Comparison of ENCODE assay signal across 11 mouse cellular contexts in genomic region chr2:148123780-148124179, GRCm38 (mm10).
DNase-seq lines count a peak whose midpoint lies in the region; ATAC-seq and TF ChIP-seq lines count a peak whose summit lies in the region.
"Had no signal": no experiment of that assay in that cellular context is flagged by ENCODE, and none has a peak within 500 bp of the region (broad histone marks: within the 10 kb centered on the region; RNA-seq: fewer than 3 reads in every experiment).

No protein-coding gene starts in this region.

- H3K27ac ChIP-seq in kidney, postnatal 0 days, result no peak overlapping the region
- H3K27ac ChIP-seq in midbrain, postnatal 0 days (ENCODE audit: low read depth, low read length), result no peak overlapping the region
- H3K27ac ChIP-seq in midbrain, embryonic 16.5 days (ENCODE audit: low read length), result no peak overlapping the region
- H3K27ac ChIP-seq: intestine, embryonic 15.5 days; limb, embryonic 13.5 days had no signal

- TF ChIP-seq CTCF in kidney, postnatal 0 days (IDR thresholded peaks at IDR 0.05; ENCODE audit: low read depth), result peak; percentile 57; the same call in 1 of the 2 replicates
- peak; percentile 55 for TF ChIP-seq CTCF in midbrain, postnatal 0 days (IDR thresholded peaks at IDR 0.05)
- peak; percentile 22; the same call in 1 of the 2 replicates for TF ChIP-seq CTCF in brain, embryonic 14.5 days (IDR thresholded peaks at IDR 0.05; ENCODE audit: borderline replicate concordance, extremely low read depth, insufficient read depth, insufficient read length)

- no peak overlapping the region for H3K4me2 ChIP-seq in kidney, postnatal 0 days (ENCODE audit: low read length)
- no peak overlapping the region for H3K4me2 ChIP-seq in midbrain, postnatal 0 days (ENCODE audit: low read depth, low read length, poor library complexity, severe bottlenecking)
- H3K4me2 ChIP-seq in midbrain, embryonic 16.5 days (ENCODE audit: low read length), result no peak overlapping the region
- H3K4me2 ChIP-seq: intestine, embryonic 15.5 days; limb, embryonic 13.5 days had no signal

- no peak overlapping the region for H3K4me3 ChIP-seq in kidney, postnatal 0 days (replicated peaks; ENCODE audit: low read depth, low read length)
- H3K4me3 ChIP-seq in midbrain, postnatal 0 days (ENCODE audit: low read depth, low read length), result no peak overlapping the region
- H3K4me3 ChIP-seq in midbrain, embryonic 16.5 days (ENCODE audit: low read depth, low read length), result no peak overlapping the region
- H3K4me3 ChIP-seq: intestine, embryonic 15.5 days; limb, embryonic 13.5 days had no signal

- no peak overlapping the region for H3K9ac ChIP-seq in kidney, postnatal 0 days (ENCODE audit: low read depth, low read length)
- H3K9ac ChIP-seq in midbrain, postnatal 0 days (replicated peaks; ENCODE audit: low read length, poor library complexity, severe bottlenecking), result no peak overlapping the region
- H3K9ac ChIP-seq in midbrain, embryonic 16.5 days (ENCODE audit: low read depth, low read length), result no peak overlapping the region
- H3K9ac ChIP-seq: intestine, embryonic 15.5 days; limb, embryonic 13.5 days had no signal

- H3K9me3 ChIP-seq in kidney, postnatal 0 days (replicated peaks; ENCODE audit: low read length), result no peaks in the 10 kb centered on the region
- H3K9me3 ChIP-seq in midbrain, postnatal 0 days (ENCODE audit: low read length), result no peaks in the 10 kb centered on the region
- no peaks in the 10 kb centered on the region for H3K9me3 ChIP-seq in midbrain, embryonic 16.5 days (replicated peaks; ENCODE audit: control insufficient read depth, low read length, poor library complexity, severe bottlenecking)
- H3K9me3 ChIP-seq: intestine, embryonic 15.5 days; limb, embryonic 13.5 days had no signal

- ATAC-seq in kidney, postnatal 0 days (replicated peaks; ENCODE audit: low FRiP score, low read depth), result no peak
- no peak for ATAC-seq in midbrain, postnatal 0 days (ENCODE audit: low FRiP score)
- no peak for ATAC-seq in midbrain, embryonic 16.5 days
- ATAC-seq: intestine, embryonic 15.5 days had no signal

- 51% methylated on average over 3 of the region's 3 CpGs for WGBS in kidney, postnatal 0 days
- WGBS in midbrain, postnatal 0 days, result 55% methylated on average over 3 of the region's 3 CpGs
- 56% methylated on average over 3 of the region's 3 CpGs for WGBS in midbrain, embryonic 16.5 days

- H3K4me1 ChIP-seq in kidney, postnatal 0 days (replicated peaks; ENCODE audit: insufficient read depth, low read length), result no peaks in the 10 kb centered on the region
- no peaks in the 10 kb centered on the region for H3K4me1 ChIP-seq in midbrain, postnatal 0 days (ENCODE audit: insufficient read depth, low read length)
- H3K4me1 ChIP-seq in midbrain, embryonic 16.5 days (ENCODE audit: control insufficient read depth, insufficient read depth, low read length), result no peaks in the 10 kb centered on the region
- H3K4me1 ChIP-seq: limb, embryonic 13.5 days had no signal

- intact Hi-C loops in left cerebral cortex, postnatal 25 days (cut with DNase I), result loop anchor here (2.0 to 5.0 kb wide), 4 partner anchors 284 to 531 kb away; partner anchors contain the start of gene Thbd

- TF ChIP-seq POLR2A in brain, embryonic 14.5 days (IDR thresholded peaks at IDR 0.05; ENCODE audit: borderline replicate concordance, extremely low read depth, insufficient read depth, insufficient read length, poor library complexity, severe bottlenecking), result no peak

- peak; percentile 46 for DNase-seq in kidney, postnatal 0 days (ENCODE audit: low spot score)
- no peak for DNase-seq in kidney, postnatal 4 days
- no peak for DNase-seq in midbrain, postnatal 0 days (ENCODE audit: low spot score)
- DNase-seq in brain, embryonic 14.5 days (ENCODE audit: low read depth), result peak; percentile 8
- no peak for DNase-seq in right cerebral cortex, postnatal 14 days
- no peak for DNase-seq in left cerebral cortex, postnatal 25 days (ENCODE audit: low spot score in 2 of 2)
- DNase-seq: gastrocnemius, postnatal 14 days; spleen, adult 18-20 months had no signal

- no peaks in the 10 kb centered on the region for H3K27me3 ChIP-seq in kidney, postnatal 0 days (ENCODE audit: insufficient read depth, low read length)
- no peaks in the 10 kb centered on the region for H3K27me3 ChIP-seq in midbrain, postnatal 0 days (ENCODE audit: insufficient read depth, low read length)
- H3K27me3 ChIP-seq in midbrain, embryonic 16.5 days (ENCODE audit: control insufficient read depth, insufficient read depth, low read depth, low read length), result no peaks in the 10 kb centered on the region
- H3K27me3 ChIP-seq: intestine, embryonic 15.5 days had no signal

- no peaks in the 10 kb centered on the region for H3K36me3 ChIP-seq in kidney, postnatal 0 days (ENCODE audit: insufficient read depth, low read length)
- H3K36me3 ChIP-seq in midbrain, postnatal 0 days (ENCODE audit: insufficient read depth, low read length), result no peaks in the 10 kb centered on the region
- no peaks in the 10 kb centered on the region for H3K36me3 ChIP-seq in midbrain, embryonic 16.5 days (ENCODE audit: control insufficient read depth, insufficient read depth, low read length)
- H3K36me3 ChIP-seq: intestine, embryonic 15.5 days; limb, embryonic 13.5 days had no signal

Comparison
In these comparisons a context has a peak if more than half of its experiments do, and no peak if none do; other contexts are left out.
1. DNase-seq: peak in kidney, postnatal 0 days (single experiment) and brain, embryonic 14.5 days (single experiment); none in kidney, postnatal 4 days (0 of 2), midbrain, postnatal 0 days (single experiment), right cerebral cortex, postnatal 14 days (single experiment) and left cerebral cortex, postnatal 25 days (0 of 2).
2. Peak in every context shown above with its lines, with median percentiles within 50 percentile points of each other: CTCF ChIP-seq.